Mouse (Mus musculus): Measurements from ENCODE around the gene Ctnnb1. TPM values are rescaled to one million over a fixed set of nuclear protein-coding genes. Genes with fewer than 3 reads are reported as not detected.

Ctnnb1 gene
- total RNA-seq, 2 experiments from 2014 or later: 487 to 491 TPM

DNA sequence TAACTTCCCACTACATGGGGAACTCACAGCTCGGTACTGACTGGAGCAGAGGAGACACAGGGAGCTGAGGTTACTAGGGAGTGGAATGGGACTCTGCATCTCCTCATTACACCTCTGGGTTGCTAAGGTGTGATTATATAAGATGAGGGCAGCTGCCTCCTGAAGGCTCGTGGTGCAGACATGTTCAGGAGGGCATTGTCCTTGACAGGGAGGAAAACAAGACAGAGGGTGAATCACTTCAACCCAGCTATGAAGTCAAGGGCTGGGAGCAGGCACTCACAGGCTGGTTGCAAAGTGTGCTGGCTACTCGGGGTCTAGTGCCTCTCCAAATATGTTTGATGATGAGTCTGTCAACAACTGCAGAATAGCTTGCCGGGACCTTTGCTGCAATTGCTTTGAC is 58.0 kb downstream of the Ctnnb1 start:
- intact Hi-C loops (cut with DNase I): loop anchor here (5.0 kb wide), 1 partner anchor 670 kb away; no protein-coding TSS in a partner anchor

DNA sequence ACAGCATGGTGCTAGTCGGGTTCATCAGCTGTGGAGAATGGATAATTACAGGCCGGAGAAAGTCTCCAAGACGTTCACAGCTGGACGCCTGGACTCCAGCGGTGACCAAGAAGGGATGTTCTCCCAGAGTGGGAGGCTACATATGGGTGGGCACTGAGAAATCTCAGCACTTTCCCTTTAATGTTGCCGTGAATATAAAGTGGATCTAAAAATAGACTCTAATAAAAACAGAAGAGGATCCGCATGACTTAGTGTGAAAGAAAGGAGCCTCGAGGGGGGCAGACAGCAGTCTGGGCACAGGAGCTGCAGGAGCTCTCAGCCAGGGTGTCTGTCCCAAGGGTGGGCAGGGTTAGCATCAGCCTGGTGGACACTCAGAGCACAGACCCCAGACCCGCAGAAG is 59.1 kb downstream of the Ctnnb1 start:
- intact Hi-C loops (cut with DNase I): loop anchor here (5.0 kb wide), 1 partner anchor 669 kb away; no protein-coding TSS in a partner anchor
- DNase-seq (ENCODE audit: low spot score in 2 of 2): no peak

More for the DNA sequence above, 58.0 kb downstream of the Ctnnb1 start:
- DNase-seq (ENCODE audit: low spot score in 2 of 2): no peak

DNA sequence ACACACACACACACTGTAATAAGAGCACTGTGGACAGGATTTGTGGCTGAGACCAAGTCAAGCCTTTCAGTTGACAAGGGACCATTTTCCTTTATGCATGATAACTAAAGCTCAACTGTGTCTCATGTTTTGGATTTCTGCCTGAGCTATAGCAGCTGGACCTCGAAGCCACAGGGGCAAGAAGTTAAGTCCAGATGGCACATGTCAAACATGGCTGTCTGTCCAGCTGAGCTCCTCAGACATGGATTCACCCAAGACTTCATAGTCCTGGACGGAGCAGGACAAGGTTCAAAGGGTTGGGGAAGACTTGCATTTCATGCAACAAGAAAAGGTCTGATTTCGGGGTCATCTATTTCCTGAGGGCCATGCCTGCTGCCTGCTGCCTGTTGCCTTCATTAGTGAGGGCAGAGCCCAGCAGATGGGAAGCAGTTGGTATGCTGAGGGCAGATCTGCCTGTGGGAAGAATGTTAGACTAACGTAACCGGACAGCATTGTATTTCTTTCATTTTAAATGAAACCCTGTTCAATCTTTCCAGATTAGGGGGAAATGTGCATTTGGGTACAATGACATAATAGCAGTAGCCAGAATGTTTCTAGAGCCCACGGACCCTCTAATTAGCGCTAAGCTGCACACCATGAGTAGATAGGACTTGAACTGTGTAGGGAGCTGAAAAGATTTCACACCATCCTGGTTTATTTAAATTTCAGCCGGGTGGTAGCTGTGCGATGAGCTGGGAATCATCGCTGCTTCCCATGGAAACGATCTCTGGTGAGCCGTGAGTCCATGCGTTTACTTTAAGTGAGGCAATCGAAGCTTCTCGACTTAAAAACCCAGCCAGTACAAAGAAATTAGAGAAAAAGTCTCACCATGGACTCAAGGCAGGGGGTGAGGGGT is 61.0 kb downstream of the Ctnnb1 start:
- no peak for DNase-seq (ENCODE audit: low spot score in 2 of 2)
- intact Hi-C loops (cut with DNase I): loop anchor here (5.0 kb wide), 1 partner anchor 667 kb away; no protein-coding TSS in a partner anchor

DNA sequence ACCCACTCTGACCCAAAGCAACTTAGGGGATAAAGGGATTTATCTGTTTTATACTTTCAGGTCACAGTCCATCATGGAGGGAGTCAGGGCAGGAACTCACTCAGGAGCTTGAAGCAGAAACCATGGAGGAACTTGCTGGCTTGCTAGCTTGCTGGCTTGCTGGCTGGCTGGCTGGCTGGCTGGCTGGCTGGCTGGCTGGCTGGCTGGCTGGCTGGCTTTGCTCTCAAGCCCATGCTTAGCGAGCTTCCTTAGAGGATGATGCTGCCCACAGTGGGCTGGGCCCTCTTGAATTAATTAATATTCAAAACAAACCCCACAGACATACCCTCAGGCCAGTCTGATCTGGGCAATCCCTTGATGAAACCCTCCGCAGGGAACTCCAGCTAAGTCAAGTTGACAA is 62.8 kb downstream of the Ctnnb1 start:
- no peak for DNase-seq (ENCODE audit: low spot score in 2 of 2)
- intact Hi-C loops (cut with DNase I): no loop called here

DNA sequence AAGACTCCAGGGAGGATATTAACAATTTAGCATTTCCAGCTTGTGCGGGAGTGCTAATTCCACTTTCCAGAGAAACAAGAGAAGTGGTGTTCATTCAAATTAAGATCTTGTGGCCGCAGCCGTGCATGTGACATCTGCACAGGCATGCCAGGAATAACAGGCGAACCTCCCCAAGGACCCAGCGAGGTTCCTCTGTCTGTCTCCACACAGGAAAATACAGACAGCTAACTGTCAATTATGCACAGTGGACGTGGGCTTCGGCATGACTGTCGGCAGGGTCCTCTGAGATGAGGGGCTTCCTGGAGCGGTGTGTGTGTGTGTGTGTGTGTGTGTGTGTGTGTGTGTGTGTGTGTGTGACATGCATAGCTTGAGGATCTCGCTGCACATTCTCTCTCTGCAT is 64.0 kb downstream of the Ctnnb1 start:
- intact Hi-C loops (cut with DNase I): no loop called here
- DNase-seq (ENCODE audit: low spot score in 2 of 2): no peak

DNA sequence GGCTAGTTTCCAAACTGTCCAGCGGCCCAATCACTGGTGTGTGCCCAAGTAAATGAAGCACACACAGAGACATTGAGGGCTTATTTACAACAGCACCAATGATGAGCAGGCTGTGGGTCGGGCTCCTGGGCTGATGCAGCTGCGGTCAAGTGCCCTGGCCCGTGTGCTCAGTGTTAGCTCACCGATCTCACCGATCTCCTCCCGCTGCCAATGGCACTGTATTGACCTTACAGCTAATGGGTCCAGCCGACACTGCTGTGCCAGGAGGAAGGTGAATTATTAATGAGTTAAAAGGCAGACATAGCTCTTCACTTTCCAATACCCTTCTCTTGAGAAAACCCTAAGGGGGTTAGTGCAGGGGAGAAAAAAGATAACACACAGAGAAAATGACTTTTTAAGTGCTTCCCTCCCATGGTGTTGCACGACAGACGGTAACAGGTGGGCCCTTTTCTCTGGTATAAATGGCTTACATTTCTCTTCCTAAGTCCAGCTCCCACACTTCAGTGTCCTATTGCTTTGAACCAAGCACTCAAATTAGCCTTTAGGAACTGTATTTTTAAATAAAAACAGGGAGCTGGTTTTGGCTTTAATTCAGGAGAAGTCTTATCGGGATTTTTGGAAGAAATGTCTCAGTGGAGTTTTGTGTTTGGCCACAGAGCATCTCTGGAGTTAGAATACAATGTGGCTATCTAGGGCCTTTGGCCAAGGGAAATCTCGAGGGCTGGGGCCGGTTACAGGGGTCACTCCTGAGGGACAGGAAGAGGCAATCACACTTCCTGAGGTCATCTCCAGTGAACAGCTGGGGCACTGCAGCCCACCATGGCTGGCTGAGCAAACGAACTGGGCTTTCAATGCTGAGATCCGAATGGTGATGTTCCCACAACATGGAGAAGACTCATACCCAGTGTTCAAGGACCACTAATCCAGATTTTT is 65.5 kb downstream of the Ctnnb1 start:
- DNase-seq (ENCODE audit: low spot score in 2 of 2): no peak
- intact Hi-C loops (cut with DNase I): no loop called here

DNA sequence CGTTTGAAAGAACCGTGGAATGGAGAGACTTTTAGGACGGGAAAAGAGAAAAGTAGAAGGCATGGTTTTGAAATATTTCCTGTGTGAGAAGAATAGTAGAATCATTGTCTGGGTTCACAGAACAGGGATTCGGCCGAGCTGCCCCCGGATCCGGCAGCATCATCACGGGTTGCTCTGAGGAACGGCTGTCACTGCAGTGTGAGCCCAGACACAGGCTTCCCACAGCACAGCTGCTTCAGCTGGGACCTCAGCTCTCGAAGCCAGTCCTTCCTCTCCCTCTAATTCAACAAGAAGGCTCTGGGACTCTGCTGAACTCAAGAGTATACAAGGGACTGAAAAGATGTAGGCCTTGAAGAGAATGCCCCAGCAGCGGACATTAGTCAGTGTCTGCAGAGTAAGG is 69.7 kb downstream of the Ctnnb1 start:
- intact Hi-C loops (cut with DNase I): no loop called here
- DNase-seq (ENCODE audit: low spot score in 2 of 2): no peak

DNA sequence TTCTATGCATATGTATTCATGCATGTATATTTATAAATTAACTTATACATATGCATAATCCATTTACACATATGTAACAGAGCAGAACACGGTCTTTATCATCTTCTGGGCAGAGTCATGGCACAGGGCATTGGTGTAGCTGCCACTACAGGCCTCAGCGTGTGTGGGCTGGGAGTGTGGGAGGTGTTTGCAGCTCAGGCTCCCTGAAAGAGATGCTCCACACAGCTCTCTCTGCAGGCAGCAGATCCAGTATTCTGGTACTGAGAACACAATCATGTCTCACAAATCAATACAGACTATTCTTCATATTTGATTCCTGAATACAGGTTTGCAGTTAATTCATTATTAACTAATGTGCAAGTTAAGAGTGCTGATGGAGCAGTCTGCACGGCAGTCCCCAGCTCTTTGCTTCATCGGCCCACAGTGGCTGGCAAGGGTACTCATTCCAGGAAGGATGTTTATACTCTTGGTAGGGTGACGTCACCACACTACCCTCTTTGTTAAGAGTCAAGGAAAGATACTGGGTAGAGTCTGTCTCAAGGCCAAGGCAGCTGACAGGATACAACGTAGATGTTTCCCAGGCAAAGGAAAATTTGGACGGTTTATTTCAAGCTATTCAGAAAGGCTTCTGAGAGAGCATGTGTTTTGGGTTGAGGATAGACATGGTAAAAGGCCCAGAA is 71.8 kb downstream of the Ctnnb1 start:
- intact Hi-C loops (cut with DNase I): no loop called here
- DNase-seq (ENCODE audit: low spot score in 2 of 2): peak; percentile 49 to 58

DNA sequence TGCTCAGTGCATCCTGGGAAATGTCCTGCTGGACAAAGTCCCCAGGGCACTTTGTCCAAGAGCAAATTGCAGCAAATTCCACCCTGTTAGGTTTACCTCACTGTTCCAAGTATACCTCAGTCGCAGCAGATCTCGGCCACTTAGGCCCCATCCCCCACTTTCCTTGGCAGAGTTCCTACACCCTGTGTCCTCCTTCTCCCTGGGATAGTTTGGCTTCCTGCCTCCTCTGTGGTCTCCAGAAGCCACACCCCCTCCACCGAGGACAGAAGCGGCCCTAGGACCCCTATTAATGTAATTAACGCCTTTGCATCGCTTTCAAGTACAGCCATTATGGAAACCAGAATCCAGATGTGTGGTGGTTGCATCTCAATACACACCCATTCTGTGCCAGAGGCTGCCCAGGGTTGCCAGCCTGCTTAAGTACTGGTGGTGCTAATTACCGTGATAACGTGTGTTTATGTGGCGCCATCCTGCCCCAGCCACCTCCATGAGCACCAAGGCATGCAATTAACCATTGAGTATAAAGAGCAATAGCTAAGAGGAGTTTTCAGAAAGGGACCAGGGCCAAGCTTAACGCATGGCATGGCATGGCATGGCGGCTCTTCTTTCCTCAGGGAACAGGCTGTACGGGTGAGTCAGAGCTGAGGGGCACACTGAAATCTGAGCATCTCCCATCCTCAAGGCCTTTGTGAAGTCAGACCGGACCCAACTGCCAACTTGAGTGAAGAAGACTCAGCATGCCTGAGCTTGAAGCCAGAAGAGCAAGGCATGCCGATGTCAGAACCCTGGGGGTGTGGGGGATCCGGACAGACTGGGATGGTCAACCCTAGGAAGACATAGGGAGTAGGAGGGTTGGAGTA is 72.9 kb downstream of the Ctnnb1 start:
- DNase-seq (ENCODE audit: low spot score in 2 of 2): no peak
- intact Hi-C loops (cut with DNase I): no loop called here

DNA sequence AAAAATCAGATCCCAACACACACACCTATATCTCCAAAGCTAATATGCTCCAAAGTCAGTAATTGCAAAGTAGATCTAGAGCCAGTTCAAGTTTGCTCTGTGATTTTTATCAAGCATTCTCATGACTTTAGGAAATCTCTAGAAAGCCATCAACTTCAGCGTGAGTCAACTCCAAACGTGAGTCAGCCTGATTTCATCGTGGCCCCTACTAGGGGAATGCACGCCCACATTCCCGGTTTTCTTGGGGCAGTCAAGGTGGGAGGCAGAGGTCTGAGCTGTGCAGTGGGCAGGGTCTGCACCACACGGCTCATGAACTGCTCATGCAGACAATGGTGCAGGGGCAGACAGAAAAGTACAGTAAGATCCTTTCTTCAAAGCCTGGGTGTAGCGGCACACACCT is 76.9 kb downstream of the Ctnnb1 start:
- intact Hi-C loops (cut with DNase I): no loop called here
- no peak for DNase-seq (ENCODE audit: low spot score in 2 of 2)

Small RNA genes lying within 50 kb of the gene (microRNA-seq; reads per million reads assigned to microRNA genes)
- not detected for gene Mir7090

Measured in left cerebral cortex, postnatal 36 days (tissue).